Mouse (Mus musculus): ENCODE results near the gene Cplx3.

The Cplx3 gene

DNA sequence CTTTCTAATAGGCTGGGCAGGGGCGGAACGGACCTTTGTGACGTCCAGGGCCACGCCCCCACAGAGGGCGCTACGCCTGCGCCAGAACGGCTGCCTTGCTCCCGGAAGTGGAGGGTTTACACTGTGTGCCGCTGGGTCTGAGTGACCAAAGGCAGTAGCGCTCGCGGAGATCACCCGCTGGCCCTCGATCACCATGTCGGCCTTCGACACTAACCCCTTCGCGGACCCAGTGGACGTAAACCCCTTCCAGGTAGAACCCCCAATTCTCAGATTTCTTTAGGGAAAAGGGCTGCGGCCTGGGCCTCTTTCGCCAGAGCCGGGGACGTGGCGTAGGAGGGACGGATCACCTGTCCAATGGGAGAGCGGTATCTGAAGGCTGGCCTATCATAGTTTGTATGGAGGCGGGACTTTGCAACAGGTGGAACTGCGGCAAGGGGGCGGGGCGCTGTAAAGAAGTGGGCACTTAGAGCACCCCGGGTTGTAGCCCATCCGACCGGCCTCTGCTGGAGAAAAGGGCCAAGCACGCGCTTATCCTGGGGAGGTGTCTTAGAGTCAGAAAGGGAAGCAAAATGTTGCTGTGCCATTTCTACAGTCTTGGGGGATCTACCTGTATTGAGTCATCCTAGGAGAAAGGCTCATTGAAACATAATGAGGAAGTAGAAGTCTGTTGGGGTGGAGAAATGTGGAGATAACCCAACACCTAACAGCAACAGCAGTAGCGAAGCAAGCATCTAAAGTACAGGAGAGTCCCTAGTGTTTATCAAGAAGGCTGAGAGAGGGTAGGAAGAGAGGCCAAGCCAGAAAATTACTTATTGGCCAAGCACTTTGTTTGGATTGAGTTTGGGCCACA, 45.0 kb downstream of the Cplx3 start, which contains the start of gene Scamp2:
TSS of gene Scamp2 (plus strand) at position 83 of the 850 bp plus-strand sequence.
- peak; percentile 87 for DNase-seq (ENCODE audit: low read depth, low spot score)

- no peak for DNase-seq (ENCODE audit: low read depth, low spot score)
Observed at GRCm38 (mm10) chr9:57560263-57560662, 45.8 kb downstream of the Cplx3 start.

- DNase-seq (ENCODE audit: low read depth, low spot score): no peak
Observed at GRCm38 (mm10) chr9:57559568-57559967, 46.5 kb downstream of the Cplx3 start.

DNA sequence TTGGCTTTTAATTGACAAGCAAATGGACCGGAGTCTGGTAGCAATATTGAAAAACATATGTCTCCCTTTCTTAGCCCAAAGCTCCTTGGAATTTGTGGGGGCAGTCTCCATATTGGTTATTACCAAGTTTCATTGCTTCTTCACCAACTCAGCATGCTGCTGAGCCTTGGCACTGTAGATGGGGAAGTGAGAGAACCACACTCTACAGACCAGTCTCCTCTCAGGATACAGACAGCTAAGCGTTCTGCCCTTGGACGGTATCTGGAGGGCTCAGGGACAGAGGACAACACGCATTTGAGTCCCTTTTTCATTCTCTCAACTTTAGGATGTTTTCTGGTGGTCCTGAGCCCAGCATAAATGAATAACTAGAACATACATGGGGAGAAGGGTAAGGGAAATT, 47.5 kb downstream of the Cplx3 start:
- DNase-seq (ENCODE audit: low read depth, low spot score): no peak

DNA sequence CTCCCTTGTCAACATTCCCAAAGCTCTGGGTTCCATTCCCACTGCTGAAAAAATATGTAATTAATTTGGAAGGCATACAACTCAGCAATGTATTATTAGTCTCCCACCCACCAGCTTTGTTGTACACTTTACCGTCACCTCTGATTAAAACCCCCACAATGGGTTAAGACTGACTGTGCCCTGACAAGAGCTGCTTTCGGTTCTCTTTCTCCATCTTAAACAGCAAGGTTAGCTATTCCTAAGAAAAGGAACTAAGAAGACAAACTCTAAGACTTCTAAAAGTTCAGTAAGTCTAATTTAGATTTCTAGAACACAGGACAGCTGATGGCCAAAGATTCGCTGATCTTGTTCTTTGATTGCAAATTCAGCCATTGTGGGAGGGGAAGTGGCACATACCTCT, 48.9 kb downstream of the Cplx3 start:
- DNase-seq (ENCODE audit: low read depth, low spot score): no peak

GRCm38 (mm10) chr9:57554753-57555152, 51.3 kb downstream of the Cplx3 start:
- DNase-seq (ENCODE audit: low read depth, low spot score): no peak

DNA sequence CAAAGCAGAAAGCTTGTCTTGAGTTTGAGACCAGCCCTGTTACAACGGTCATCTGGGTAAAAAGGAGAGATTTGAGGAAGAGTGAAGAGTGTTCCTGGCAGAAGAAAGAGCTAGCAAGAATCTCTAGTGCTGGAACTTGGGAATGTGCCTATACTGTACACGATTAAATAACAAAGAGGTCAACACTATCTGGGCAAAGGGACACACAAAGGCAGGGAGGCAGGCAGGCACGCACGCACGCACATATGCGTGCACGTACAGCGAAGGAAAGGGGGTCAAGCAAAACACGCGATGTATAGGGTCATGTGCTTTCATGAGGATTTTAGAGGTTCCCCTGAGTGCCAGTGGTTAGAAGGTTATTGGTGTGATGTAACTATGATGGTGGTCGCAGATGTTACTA, 53.0 kb downstream of the Cplx3 start:
- no peak for DNase-seq (ENCODE audit: low read depth, low spot score)

DNA sequence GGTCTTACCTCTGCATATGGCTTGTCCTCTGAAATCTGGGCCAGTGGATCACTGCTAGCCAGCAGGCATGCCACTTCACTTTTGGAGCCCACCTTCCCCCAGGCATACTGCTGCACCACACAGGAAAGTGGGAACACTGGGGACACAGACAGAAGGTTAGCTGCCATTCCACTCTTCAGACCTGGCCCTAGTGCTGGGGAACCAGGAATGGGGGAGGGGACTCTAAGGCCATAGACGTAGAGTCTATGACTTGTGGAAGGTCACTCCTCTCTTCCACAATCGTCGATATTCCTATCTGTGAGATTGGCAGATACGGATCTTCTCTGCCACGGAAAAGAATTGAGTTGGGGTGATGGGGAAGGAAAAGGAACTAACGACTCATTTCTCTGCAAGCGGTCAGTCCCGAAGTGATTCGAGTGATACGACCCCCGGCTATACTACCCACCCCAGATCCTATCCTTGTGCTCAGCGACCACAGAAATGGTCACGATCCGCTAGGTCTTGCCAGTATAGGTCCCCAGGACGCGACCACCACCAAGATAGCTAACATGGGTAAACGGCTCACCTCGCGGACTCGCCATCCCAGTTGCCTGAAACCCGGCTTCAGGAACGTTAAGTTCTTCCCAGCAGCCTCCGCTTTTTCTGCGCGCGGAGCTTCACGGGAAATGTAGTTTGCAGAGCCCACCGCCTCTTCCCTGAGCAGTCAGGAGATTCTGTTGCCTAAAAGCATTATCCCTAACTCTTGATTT, 53.8 kb downstream of the Cplx3 start, which contains the start of gene Mpi:
TSS of gene Mpi (minus strand) at position 625 of the 749 bp plus-strand sequence.
- DNase-seq (ENCODE audit: low read depth, low spot score): no peak

DNA sequence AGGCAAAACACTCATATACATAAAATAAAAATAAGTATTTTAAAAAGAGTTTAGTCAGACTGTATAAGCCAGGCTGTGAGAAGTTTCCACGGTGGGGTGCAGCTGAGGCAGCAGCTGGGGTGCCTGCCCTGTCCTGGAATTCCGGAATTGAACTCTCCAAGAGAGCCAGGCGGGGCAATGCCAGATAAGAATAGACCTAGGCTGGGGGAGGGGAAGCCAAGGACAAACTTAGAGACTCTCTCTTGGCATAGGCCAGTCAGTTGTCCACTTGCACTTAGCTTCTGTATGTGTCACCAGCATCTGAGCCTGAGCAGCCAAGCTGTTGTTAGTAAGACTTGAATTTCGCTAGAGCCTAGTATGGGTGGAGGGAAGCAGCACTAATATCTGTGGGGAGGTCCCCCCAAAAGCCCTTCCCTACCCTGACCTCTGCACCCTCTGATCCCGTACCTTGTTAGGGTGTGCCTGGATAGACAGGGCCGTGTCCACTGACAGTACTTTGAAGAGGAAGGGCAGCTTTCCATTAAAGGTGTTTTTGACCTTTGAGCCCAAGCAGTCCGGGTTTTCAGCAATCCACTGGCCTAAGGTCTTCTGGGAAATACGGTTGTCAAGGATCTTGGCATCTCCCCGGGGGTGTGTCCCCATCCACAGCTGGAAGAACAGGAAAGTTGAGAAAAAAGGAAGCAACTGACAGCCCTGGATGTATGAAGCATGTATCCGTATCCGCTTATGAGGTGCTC, 55.8 kb downstream of the Cplx3 start:
- no peak for DNase-seq (ENCODE audit: low read depth, low spot score)

All from brain, embryonic 18.5 days (tissue).